14 mouse cellular contexts compared by ENCODE assay signal in the genomic region with DNA sequence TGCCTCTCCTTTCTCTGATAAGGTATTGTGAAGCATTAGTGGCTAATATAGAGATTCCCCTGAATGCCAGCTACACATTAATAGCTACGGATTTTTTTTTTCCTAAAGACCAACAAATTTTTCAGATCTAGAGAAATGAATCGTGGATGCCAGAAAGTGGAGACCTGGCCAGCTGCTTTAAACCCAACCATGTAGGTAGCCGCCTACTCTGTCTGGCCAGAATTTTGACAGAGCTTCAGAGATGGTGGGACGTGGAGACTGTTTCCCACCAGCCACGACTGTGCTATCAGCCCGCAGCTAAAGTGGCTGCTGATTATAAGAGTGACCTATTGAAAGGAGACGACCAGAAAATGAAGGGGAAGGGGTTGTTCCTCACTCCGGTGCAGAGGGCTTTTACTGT. TPM values are rescaled to one million over a fixed set of nuclear protein-coding genes. Genes with fewer than 3 reads are reported as not detected.
DNase-seq lines count a peak whose midpoint lies in the region; ATAC-seq and TF ChIP-seq lines count a peak whose summit lies in the region.
"Had no signal": no experiment of that assay in that cellular context is flagged by ENCODE, and none has a peak within 500 bp of the region (broad histone marks: within the 10 kb centered on the region; RNA-seq: fewer than 3 reads in every experiment).

No protein-coding gene starts in this region.

- TF ChIP-seq EP300 in heart, postnatal 0 days (IDR thresholded peaks at IDR 0.05; ENCODE audit: low read depth) = no peak

- H3K9me3 ChIP-seq in embryonic facial prominence, embryonic 13.5 days = no peaks in the 10 kb centered on the region
- H3K9me3 ChIP-seq in embryonic facial prominence, embryonic 10.5 days = no peaks in the 10 kb centered on the region; the same call in 1 of the 2 replicates
- no peaks in the 10 kb centered on the region for H3K9me3 ChIP-seq in heart, postnatal 0 days (replicated peaks; ENCODE audit: control insufficient read depth, low read length)
- H3K9me3 ChIP-seq in heart, embryonic 11.5 days (replicated peaks; ENCODE audit: control insufficient read depth, low read length) = 0 out of 2 replicates have a peak, but pooled peaks cover 2% of the 10 kb centered on the region

- no peak overlapping the region for H3K4me2 ChIP-seq in embryonic facial prominence, embryonic 13.5 days
- no peak overlapping the region for H3K4me2 ChIP-seq in heart, postnatal 0 days (ENCODE audit: low read depth, low read length)
- no peak overlapping the region for H3K4me2 ChIP-seq in heart, embryonic 11.5 days

- no peaks in the 10 kb centered on the region for H3K27me3 ChIP-seq in embryonic facial prominence, embryonic 13.5 days
- no peaks in the 10 kb centered on the region for H3K27me3 ChIP-seq in embryonic facial prominence, embryonic 10.5 days (replicated peaks; ENCODE audit: low read depth, poor library complexity, severe bottlenecking)
- H3K27me3 ChIP-seq in heart, postnatal 0 days (ENCODE audit: control insufficient read depth, insufficient read depth, low read length) = no peaks in the 10 kb centered on the region
- no peaks in the 10 kb centered on the region for H3K27me3 ChIP-seq in heart, embryonic 11.5 days (ENCODE audit: control insufficient read depth, insufficient read depth, low read length)
- H3K27me3 ChIP-seq in testis, adult 2 months (ENCODE audit: control insufficient read depth, insufficient read depth, low read length) = no peaks in the 10 kb centered on the region

- peaks cover 21% of the 10 kb centered on the region for H3K4me1 ChIP-seq in embryonic facial prominence, embryonic 13.5 days
- H3K4me1 ChIP-seq in embryonic facial prominence, embryonic 10.5 days = peaks cover 7% of the 10 kb centered on the region
- peaks cover 33% of the 10 kb centered on the region for H3K4me1 ChIP-seq in heart, postnatal 0 days (ENCODE audit: control insufficient read depth, insufficient read depth)
- peaks cover 31% of the 10 kb centered on the region for H3K4me1 ChIP-seq in heart, embryonic 11.5 days (ENCODE audit: control insufficient read depth, insufficient read depth, low read length)
- H3K4me1 ChIP-seq in testis, adult 2 months (ENCODE audit: control insufficient read depth, insufficient read depth, low read length) = peaks cover 4% of the 10 kb centered on the region; the same call in 1 of the 2 replicates

- no peak for TF ChIP-seq POLR2A in testis, adult 2 months (IDR thresholded peaks at IDR 0.05; ENCODE audit: control insufficient read depth, low read depth, low read length)

- H3K4me3 ChIP-seq in embryonic facial prominence, embryonic 13.5 days = no peak overlapping the region
- no peak overlapping the region for H3K4me3 ChIP-seq in embryonic facial prominence, embryonic 10.5 days
- H3K4me3 ChIP-seq in heart, postnatal 0 days (ENCODE audit: low read depth, low read length) = no peak overlapping the region
- no peak overlapping the region for H3K4me3 ChIP-seq in heart, embryonic 11.5 days (ENCODE audit: low read depth, low read length)
- no peak overlapping the region for H3K4me3 ChIP-seq in testis, adult 2 months (ENCODE audit: control insufficient read depth, low read depth, low read length)
- H3K4me3 ChIP-seq: megakaryocyte, embryonic 14.5 days had no signal

- DNase-seq in embryonic facial prominence, embryonic 10.5 days (ENCODE audit: low spot score) = no peak
- no peak for DNase-seq in heart, postnatal 0 days (ENCODE audit: low spot score)
- DNase-seq in testis, postnatal 14 days (ENCODE audit: low spot score) = no peak
- DNase-seq in lung, adult 18-20 months = no peak
- no peak for DNase-seq in kidney, postnatal 36 days
- DNase-seq: kidney, postnatal 25 days; thymus, postnatal 4 days had no signal

- no peaks in the 10 kb centered on the region for H3K36me3 ChIP-seq in embryonic facial prominence, embryonic 13.5 days
- H3K36me3 ChIP-seq in embryonic facial prominence, embryonic 10.5 days (replicated peaks) = no peaks in the 10 kb centered on the region
- H3K36me3 ChIP-seq in heart, postnatal 0 days (replicated peaks; ENCODE audit: control insufficient read depth, insufficient read depth, low read length) = 0 out of 2 replicates have a peak, but pooled peaks cover under 1% of the 10 kb centered on the region
- H3K36me3 ChIP-seq in heart, embryonic 11.5 days (ENCODE audit: control insufficient read depth, insufficient read depth, low read length) = no peaks in the 10 kb centered on the region
- no peaks in the 10 kb centered on the region for H3K36me3 ChIP-seq in testis, adult 2 months (ENCODE audit: control insufficient read depth, insufficient read depth, low read length)

- TF ChIP-seq CTCF in heart, postnatal 0 days (IDR thresholded peaks at IDR 0.05; ENCODE audit: low read depth) = no peak
- no peak for TF ChIP-seq CTCF in testis, adult 2 months (IDR thresholded peaks at IDR 0.05; ENCODE audit: control insufficient read depth, insufficient read depth, insufficient replicate concordance, low read depth, low read length)

- peak overlapping the region; percentile 83 for H3K27ac ChIP-seq in embryonic facial prominence, embryonic 13.5 days
- no peak overlapping the region for H3K27ac ChIP-seq in embryonic facial prominence, embryonic 10.5 days (replicated peaks)
- peak overlapping the region; percentile 72 for H3K27ac ChIP-seq in heart, postnatal 0 days (ENCODE audit: low read depth)
- no peak overlapping the region for H3K27ac ChIP-seq in heart, embryonic 11.5 days (ENCODE audit: low read depth, low read length)
- H3K27ac ChIP-seq in testis, adult 2 months (ENCODE audit: control insufficient read depth, insufficient read depth, low read depth, low read length) = peak overlapping the region; percentile 42; the same call in 1 of the 2 replicates
- H3K27ac ChIP-seq: liver, embryonic 14.5 days had no signal

- no peak for ATAC-seq in embryonic facial prominence, embryonic 13.5 days (ENCODE audit: insufficient number of reproducible peaks, insufficient read depth, low FRiP score, low TSS enrichment, low read depth)
- ATAC-seq in heart, postnatal 0 days (ENCODE audit: insufficient read depth, low read depth) = no peak
- no peak for ATAC-seq in heart, embryonic 11.5 days (replicated peaks; ENCODE audit: insufficient number of reproducible peaks, low FRiP score, low TSS enrichment)
- ATAC-seq: activated CD4-positive, CD25-positive, alpha-beta regulatory T cell, adult 4 months; forebrain, embryonic 16.5 days had no signal

- WGBS in embryonic facial prominence, embryonic 13.5 days = 62% methylated on average over 8 of the region's 8 CpGs
- 76% methylated on average over 8 of the region's 8 CpGs for WGBS in embryonic facial prominence, embryonic 10.5 days
- WGBS in heart, postnatal 0 days = 30% methylated on average over 8 of the region's 8 CpGs
- 39% methylated on average over 8 of the region's 8 CpGs for WGBS in heart, embryonic 11.5 days (ENCODE audit: insufficient replicate concordance)

- no peak overlapping the region for H3K9ac ChIP-seq in embryonic facial prominence, embryonic 13.5 days
- H3K9ac ChIP-seq in heart, postnatal 0 days (replicated peaks; ENCODE audit: low read depth, low read length) = no peak overlapping the region
- H3K9ac ChIP-seq in heart, embryonic 11.5 days (ENCODE audit: low read depth, low read length) = no peak overlapping the region
- H3K9ac ChIP-seq: liver, embryonic 14.5 days had no signal

RNA-seq across cellular contexts. Expression of a gene that starts 36.3 kb away (rescaled TPM):
- 12.5 and 15.6 TPM in 2 replicates for polyA plus RNA-seq in embryonic facial prominence, embryonic 13.5 days (2015; fragmentation: Nextera tagmentation; extraction: Ambion mirVana)
- polyA plus RNA-seq in embryonic facial prominence, embryonic 10.5 days (2016; fragmentation: Nextera tagmentation; extraction: Ambion mirVana) = 1.9 and 2.9 TPM in 2 replicates
- total RNA-seq in heart, postnatal 0 days (2014; rRNA removed; ENCODE audit: low replicate concordance) = 64.2 and 74.1 TPM in 2 replicates
- 92.0 and 93.6 TPM in 2 replicates for polyA plus RNA-seq in heart, postnatal 0 days (2015; fragmentation: Nextera tagmentation; extraction: Ambion mirVana)
- polyA plus RNA-seq in heart, embryonic 11.5 days (2014; fragmentation: Nextera tagmentation; extraction: Ambion mirVana) = 35.6 and 53.3 TPM in 2 replicates
- 1.0 and 1.1 TPM in 2 replicates for polyA plus RNA-seq in testis, adult 2 months (2012; rRNA removed)
- polyA plus RNA-seq: activated CD4-positive, CD25-positive, alpha-beta regulatory T cell, adult 4 months had no signal

Comparison
In these comparisons a context has a peak if more than half of its experiments do, and no peak if none do; other contexts are left out.
1. H3K27ac ChIP-seq: peak in embryonic facial prominence, embryonic 13.5 days (single experiment), heart, postnatal 0 days (single experiment) and testis, adult 2 months (single experiment); none in embryonic facial prominence, embryonic 10.5 days (single experiment) and heart, embryonic 11.5 days (single experiment).